Mouse (Mus musculus) kidney, adult 2 months (tissue): ENCODE measurements around the gene Sik3. TPM values are rescaled to one million over a fixed set of nuclear protein-coding genes. Genes with fewer than 3 reads are reported as not detected.
A peak's percentile ranks its signal among the peaks of the same experiment; 100 is the strongest.

Source experiments
- DNase-seq: peaks from one replicate; pipeline ENCODE4 v3.0.0; 2021
- H3K27ac ChIP-seq: fragments of 200-500 bp; 2 replicates; pipeline ENCODE4 v1.5.1; 2012; ENCODE audit warnings: low read depth, low read length, control low read depth, inconsistent platforms; ENCODE audit not compliant: insufficient read depth
- H3K27me3 ChIP-seq: fragments of 200-500 bp; replicated peaks from 2 replicates; pipeline ENCODE4 v1.6.1; 2012; ENCODE audit warnings: mild to moderate bottlenecking, moderate library complexity, low read length, inconsistent platforms; ENCODE audit not compliant: control insufficient read depth, insufficient read depth
- H3K36me3 ChIP-seq: fragments of 200-500 bp; 2 replicates; pipeline ENCODE4 v1.6.1; 2012; ENCODE audit warnings: mild to moderate bottlenecking, moderate library complexity, low read length, inconsistent platforms; ENCODE audit not compliant: control insufficient read depth, insufficient read depth
- H3K4me1 ChIP-seq: fragments of 200-500 bp; 2 replicates; pipeline ENCODE4 v1.6.1; 2011; ENCODE audit warnings: low read length; ENCODE audit not compliant: control insufficient read depth, insufficient read depth
- H3K4me3 ChIP-seq: fragments of 200-500 bp; 2 replicates; pipeline ENCODE4 v1.5.1; 2011; ENCODE audit warnings: mild to moderate bottlenecking, low read depth, low read length, control low read depth; ENCODE audit not compliant: insufficient read depth
- CTCF ChIP-seq: fragments of 200-500 bp; conservative IDR thresholded peaks from 2 replicates; pipeline ENCODE4 v1.5.1; 2011; ENCODE audit warnings: low read depth, mild to moderate bottlenecking, control low read depth, low read length, moderate library complexity, mixed read lengths; ENCODE audit not compliant: insufficient read depth, insufficient read length
- POLR2A ChIP-seq: fragments of 200-500 bp; IDR thresholded peaks from one replicate; pipeline ENCODE4 v1.6.1; 2011; ENCODE audit warnings: low read depth, low read length, control low read depth
- WGBS: fragments of 180-500 bp; shearing (Covaris S2); methylation state at CpG from one replicate; pipeline ENCODE4 v1.1.7; 2018; 5-methylcytosine and 5-hydroxymethylcytosine counted together
- polyA plus RNA-seq: library from polyadenylated mRNA; depleted of rRNA; stranded (reverse); fragments of >200 nt; gene quantifications from 2 replicates; pipeline ENCODE4 v1.2.3, GENCODE M21; 2012

The Sik3 gene
- polyA plus RNA-seq, 1 experiment, result 32.2 TPM

GRCm38 (mm10) chr9:46041186-46041585 is 28.6 kb downstream of the Sik3 start:
- DNase-seq, result no peak
- Histone ChIP-seq H3K4me3 (no peak overlapping the region), H3K27me3 (no peaks in the 10 kb centered on the region), H3K4me1 (peaks cover 11% of the 10 kb centered on the region; the same call in 1 of the 2 replicates), H3K27ac (no peak overlapping the region), H3K36me3 (no peaks in the 10 kb centered on the region)
- no peak for TF ChIP-seq POLR2A
- TF ChIP-seq CTCF, result no peak
- 61% methylated on average over 2 of the region's 2 CpGs for WGBS

- Histone ChIP-seq H3K4me1 (peaks cover 13% of the 10 kb centered on the region; the same call in 1 of the 2 replicates), H3K27me3 (no peaks in the 10 kb centered on the region), H3K36me3 (no peaks in the 10 kb centered on the region), H3K27ac (no peak overlapping the region), H3K4me3 (no peak overlapping the region)
- DNase-seq, result no peak
- no peak for TF ChIP-seq POLR2A
- TF ChIP-seq CTCF, result no peak
- 86% methylated on average over 3 of the region's 3 CpGs for WGBS
Measured at GRCm38 (mm10) chr9:46042387-46042786, 29.8 kb downstream of the Sik3 start.

GRCm38 (mm10) chr9:46043626-46044025 is 31.0 kb downstream of the Sik3 start:
- DNase-seq, result no peak
- 94% methylated on average over 8 of the region's 8 CpGs for WGBS
- no peak overlapping the region for H3K4me3 ChIP-seq
- H3K36me3 ChIP-seq, result no peaks in the 10 kb centered on the region
- peaks cover 10% of the 10 kb centered on the region; the same call in 1 of the 2 replicates for H3K4me1 ChIP-seq
- no peaks in the 10 kb centered on the region for H3K27me3 ChIP-seq
- H3K27ac ChIP-seq, result no peak overlapping the region
- TF ChIP-seq CTCF (no peak), POLR2A (no peak)

GRCm38 (mm10) chr9:46046724-46047517 is 34.3 kb downstream of the Sik3 start:
- no peaks in the 10 kb centered on the region for H3K36me3 ChIP-seq
- TF ChIP-seq CTCF, result no peak
- TF ChIP-seq POLR2A, result no peak
- no peak overlapping the region for H3K4me3 ChIP-seq
- WGBS, result 83% methylated on average over 11 of the region's 11 CpGs
- no peaks in the 10 kb centered on the region for H3K27me3 ChIP-seq
- H3K27ac ChIP-seq, result no peak overlapping the region
- peaks cover 15% of the 10 kb centered on the region; the same call in 1 of the 2 replicates for H3K4me1 ChIP-seq
- DNase-seq, result no peak

- DNase-seq, result no peak
- Histone ChIP-seq H3K4me3 (no peak overlapping the region), H3K4me1 (peaks cover 20% of the 10 kb centered on the region), H3K27me3 (no peaks in the 10 kb centered on the region), H3K27ac (no peak overlapping the region), H3K36me3 (no peaks in the 10 kb centered on the region)
- TF ChIP-seq CTCF (no peak), POLR2A (no peak)
- 47% methylated on average over 7 of the region's 7 CpGs for WGBS
Measured at GRCm38 (mm10) chr9:46049525-46049924, 36.9 kb downstream of the Sik3 start.

- no peak for DNase-seq
- peak overlapping the region; percentile 1; the same call in 1 of the 2 replicates for H3K27ac ChIP-seq
Measured at GRCm38 (mm10) chr9:46050203-46050602, 37.6 kb downstream of the Sik3 start.

GRCm38 (mm10) chr9:46053014-46053666 is 40.5 kb downstream of the Sik3 start:
- Histone ChIP-seq H3K4me3 (no peak overlapping the region), H3K27me3 (no peaks in the 10 kb centered on the region), H3K27ac (no peak overlapping the region), H3K4me1 (peaks cover 16% of the 10 kb centered on the region), H3K36me3 (no peaks in the 10 kb centered on the region)
- no peak for DNase-seq
- no peak for TF ChIP-seq POLR2A
- no peak for TF ChIP-seq CTCF
- WGBS, result 78% methylated on average over 9 of the region's 9 CpGs

More at GRCm38 (mm10) chr9:46050203-46050602, 37.6 kb downstream of the Sik3 start:
- whole genome bisulfite sequencing, result 50% methylated on average over 8 of the region's 8 CpGs
- Histone ChIP-seq H3K36me3 (no peaks in the 10 kb centered on the region), H3K4me1 (peaks cover 21% of the 10 kb centered on the region), H3K4me3 (no peak overlapping the region), H3K27me3 (no peaks in the 10 kb centered on the region)
- TF ChIP-seq POLR2A (no peak), CTCF (no peak)
